Mouse (Mus musculus) myocyte (in vitro differentiated cells): ENCODE results near the gene Nectin1. TPM values are rescaled to one million over a fixed set of nuclear protein-coding genes. Genes with fewer than 3 reads are reported as not detected.

Experiments
- H3K27me3 ChIP-seq: one replicate; pipeline ENCODE4 v1.6.1; 2011; ENCODE audit not compliant: control insufficient read depth, insufficient read depth, insufficient read length
- H3K36me3 ChIP-seq: one replicate; pipeline ENCODE4 v1.6.1; 2011; ENCODE audit not compliant: control insufficient read depth, insufficient read depth
- H3K4me2 ChIP-seq: one replicate; pipeline ENCODE4 v1.6.1; 2011; ENCODE audit warnings: low read depth, control low read depth
- H3K4me3 ChIP-seq: one replicate; pipeline ENCODE4 v1.5.1; 2011; ENCODE audit warnings: mild to moderate bottlenecking, control low read depth, moderate library complexity
- H3K79me2 ChIP-seq: one replicate; pipeline ENCODE4 v1.6.1; 2011; ENCODE audit not compliant: control insufficient read depth, insufficient read depth
- H3ac ChIP-seq: one replicate; pipeline ENCODE4 v1.6.1; 2011; ENCODE audit not compliant: control insufficient read depth, insufficient read length
- CEBPB ChIP-seq: IDR thresholded peaks from 2 replicates; pipeline ENCODE4 v1.6.1; 2011; ENCODE audit warnings: mild to moderate bottlenecking, moderate library complexity; ENCODE audit not compliant: poor library complexity, insufficient read depth, severe bottlenecking
- E2F4 ChIP-seq: IDR thresholded peaks from one replicate; pipeline ENCODE4 v1.6.1; 2011; ENCODE audit warnings: mild to moderate bottlenecking, control low read depth, moderate library complexity; ENCODE audit not compliant: insufficient read depth
- MAX ChIP-seq: IDR thresholded peaks from one replicate; pipeline ENCODE4 v1.6.1; 2011; ENCODE audit warnings: low read depth, mild to moderate bottlenecking, control low read depth
- MYOD1 ChIP-seq, 3 experiments: IDR thresholded peaks; one replicate each; pipeline ENCODE4 v1.6.1; 2011; ENCODE audit warnings: control low read depth in 2 of 3, low read depth in 2 of 3, mild to moderate bottlenecking in 2 of 3, moderate library complexity in 1 of 3; ENCODE audit not compliant: insufficient read length in 2 of 3, control insufficient read depth in 1 of 3
- MYOG ChIP-seq, 3 experiments: IDR thresholded peaks; one replicate each; pipeline ENCODE4 v1.6.1; 2011; ENCODE audit warnings: control low read depth in 2 of 3, low read depth in 2 of 3, mild to moderate bottlenecking in 2 of 3; ENCODE audit not compliant: insufficient read length in 2 of 3, control insufficient read depth in 1 of 3, insufficient read depth in 1 of 3
- POLR2A ChIP-seq: IDR thresholded peaks from one replicate; pipeline ENCODE4 v1.6.1; 2011; ENCODE audit warnings: low read depth, mild to moderate bottlenecking, control low read depth, moderate library complexity; ENCODE audit not compliant: insufficient read length
- POLR2AphosphoS2 ChIP-seq: IDR thresholded peaks from one replicate; pipeline ENCODE4 v1.6.1; 2011; ENCODE audit warnings: low read depth, control low read depth; ENCODE audit not compliant: insufficient read length
- REST ChIP-seq: IDR thresholded peaks from one replicate; pipeline ENCODE4 v1.6.1; 2011; ENCODE audit warnings: mild to moderate bottlenecking, control low read depth, moderate library complexity; ENCODE audit not compliant: insufficient read depth, insufficient read length
- SRF ChIP-seq: IDR thresholded peaks from one replicate; pipeline ENCODE4 v1.6.1; 2011; ENCODE audit warnings: low read depth; ENCODE audit not compliant: control insufficient read depth, insufficient read length
- TCF12 ChIP-seq: IDR thresholded peaks from one replicate; pipeline ENCODE4 v1.6.1; 2011; ENCODE audit warnings: mild to moderate bottlenecking, control low read depth; ENCODE audit not compliant: poor library complexity, insufficient read depth, severe bottlenecking
- TCF3 ChIP-seq: IDR thresholded peaks from one replicate; pipeline ENCODE4 v1.6.1; 2011; ENCODE audit warnings: low read depth, control low read depth; ENCODE audit not compliant: insufficient read length
- USF1 ChIP-seq: IDR thresholded peaks from one replicate; pipeline ENCODE4 v1.6.1; 2011; ENCODE audit warnings: low read depth, mild to moderate bottlenecking, control low read depth, moderate library complexity
- polyA plus RNA-seq: library from polyadenylated mRNA; unstranded; fragments of >200 nt; fragmentation: generic; extraction: Trizol; gene quantifications from one replicate; pipeline ENCODE4 v1.2.1, GENCODE M21; 2012; ENCODE audit warnings: missing spikeins

Nectin1 gene
- polyA plus RNA-seq, 1 experiment, result 2.2 TPM

- H3K4me2 ChIP-seq, result no peak overlapping the region
- H3K79me2 ChIP-seq, result no peaks in the 10 kb centered on the region
- H3K27me3 ChIP-seq, result peaks cover 19% of the 10 kb centered on the region
- TF ChIP-seq MAX (no peak), REST (no peak), CEBPB (no peak), MYOD1 (IDR thresholded peaks at IDR 0.05; ENCODE audit: control insufficient read depth in 1 of 3, insufficient read length in 2 of 3, low read depth in 2 of 3) (no peak), TCF12 (no peak), E2F4 (no peak), POLR2A (no peak), MYOG (IDR thresholded peaks at IDR 0.05; ENCODE audit: control insufficient read depth in 1 of 3, insufficient read depth in 1 of 3, insufficient read length in 2 of 3, low read depth in 2 of 3) (no peak), TCF3 (no peak), USF1 (no peak), POLR2AphosphoS2 (no peak), SRF (no peak)
- H3ac ChIP-seq, result no peak overlapping the region
- H3K36me3 ChIP-seq, result no peaks in the 10 kb centered on the region
- H3K4me3 ChIP-seq, result no peak overlapping the region
These were observed 24.4 kb upstream of the Nectin1 start for GRCm38 (mm10) chr9:43719407-43719839.

- Histone ChIP-seq H3ac (no peak overlapping the region), H3K4me3 (no peak overlapping the region), H3K4me2 (no peak overlapping the region), H3K27me3 (peaks cover 24% of the 10 kb centered on the region), H3K79me2 (no peaks in the 10 kb centered on the region), H3K36me3 (no peaks in the 10 kb centered on the region)
- TF ChIP-seq MYOG (IDR thresholded peaks at IDR 0.05; ENCODE audit: control insufficient read depth in 1 of 3, insufficient read depth in 1 of 3, insufficient read length in 2 of 3, low read depth in 2 of 3) (no peak), TCF12 (no peak), E2F4 (no peak), MYOD1 (IDR thresholded peaks at IDR 0.05; ENCODE audit: control insufficient read depth in 1 of 3, insufficient read length in 2 of 3, low read depth in 2 of 3) (no peak), USF1 (no peak), CEBPB (no peak), POLR2AphosphoS2 (no peak), POLR2A (no peak), TCF3 (no peak), MAX (no peak), REST (no peak), SRF (no peak)
These were observed 23.7 kb upstream of the Nectin1 start for GRCm38 (mm10) chr9:43720046-43720445.

- TF ChIP-seq REST (no peak), POLR2AphosphoS2 (no peak), CEBPB (no peak)
- Histone ChIP-seq H3K4me3 (no peak overlapping the region), H3K36me3 (no peaks in the 10 kb centered on the region), H3K79me2 (no peaks in the 10 kb centered on the region), H3K27me3 (peaks cover 17% of the 10 kb centered on the region), H3K4me2 (no peak overlapping the region), H3ac (no peak overlapping the region)
These were observed 19.7 kb upstream of the Nectin1 start for GRCm38 (mm10) chr9:43724093-43724492.

GRCm38 (mm10) chr9:43729450-43730266 lies 14.1 kb upstream of the Nectin1 start:
- H3ac ChIP-seq, result no peak overlapping the region
- no peaks in the 10 kb centered on the region for H3K79me2 ChIP-seq
- no peak overlapping the region for H3K4me2 ChIP-seq
- no peaks in the 10 kb centered on the region for H3K36me3 ChIP-seq
- H3K27me3 ChIP-seq, result peaks cover 14% of the 10 kb centered on the region
- no peak overlapping the region for H3K4me3 ChIP-seq
- TF ChIP-seq MYOD1 (IDR thresholded peaks at IDR 0.05; ENCODE audit: control insufficient read depth in 1 of 3, insufficient read length in 2 of 3, low read depth in 2 of 3) (no peak), USF1 (no peak), TCF12 (no peak), CEBPB (no peak), SRF (no peak), E2F4 (no peak), POLR2AphosphoS2 (no peak), MAX (no peak), REST (no peak), MYOG (IDR thresholded peaks at IDR 0.05; ENCODE audit: control insufficient read depth in 1 of 3, insufficient read depth in 1 of 3, insufficient read length in 2 of 3, low read depth in 2 of 3) (no peak), POLR2A (no peak), TCF3 (no peak)
